Mouse (Mus musculus) T-helper 1 cell (primary cell): ENCODE results near the gene Wfdc15b.
"Not testable (repeated sequence)": the region's sequence is repeated elsewhere in the genome, so short reads cannot be mapped to it uniquely, and the experiment has no call there.

Experiments
- in situ Hi-C: fragments of 300-600 bp; cut with MboI, MseI; formaldehyde crosslinking; loops from one replicate; pipeline ENCODE4 v1.15.1; 2025; ENCODE audit warnings: high pct_unique_total_duplicates

The Wfdc15b gene

GRCm38 (mm10) chr2:164221522-164221921 lies at the start of gene Wfdc15b:
TSS of gene Wfdc15b (minus strand) at chr2:164221660.
- in situ Hi-C loops = no loop called here

- in situ Hi-C loops = loop anchor here (10.0 kb wide), 1 partner anchor 382 kb away; no protein-coding TSS in a partner anchor
Measured at GRCm38 (mm10) chr2:164256540-164256939, 35.1 kb upstream of the Wfdc15b start, which contains the start of gene Svs3b. TSS of gene Svs3b (minus strand) at chr2:164256640.

GRCm38 (mm10) chr2:164238366-164238765 lies 16.9 kb upstream of the Wfdc15b start, which contains the start of gene Svs2:
TSS of gene Svs2 (minus strand) at chr2:164238466.
- in situ Hi-C loops = no loop called here

GRCm38 (mm10) chr2:164232671-164233070 lies 11.2 kb upstream of the Wfdc15b start:
- in situ Hi-C loops = no loop called here

- in situ Hi-C loops = no loop called here
Measured at GRCm38 (mm10) chr2:164228361-164229070, 7.1 kb upstream of the Wfdc15b start.

GRCm38 (mm10) chr2:164219295-164219694 lies 2.2 kb downstream of the Wfdc15b start:
- in situ Hi-C loops = no loop called here

- in situ Hi-C loops = no loop called here
Measured at GRCm38 (mm10) chr2:164212711-164213110, 8.7 kb downstream of the Wfdc15b start.

GRCm38 (mm10) chr2:164210892-164211291 lies 10.6 kb downstream of the Wfdc15b start:
- in situ Hi-C loops = no loop called here

- in situ Hi-C loops = no loop called here
Measured at GRCm38 (mm10) chr2:164206676-164207075, 14.8 kb downstream of the Wfdc15b start.

GRCm38 (mm10) chr2:164206011-164206410 lies 15.4 kb downstream of the Wfdc15b start:
- in situ Hi-C loops = not testable (repeated sequence)

- in situ Hi-C loops = no loop called here
Measured at GRCm38 (mm10) chr2:164199626-164200327, 21.7 kb downstream of the Wfdc15b start, which contains the start of gene Wfdc15a. TSS of gene Wfdc15a (minus strand) at chr2:164200130.

GRCm38 (mm10) chr2:164196700-164196990 lies 24.8 kb downstream of the Wfdc15b start:
- in situ Hi-C loops = no loop called here

- in situ Hi-C loops = no loop called here
Measured at GRCm38 (mm10) chr2:164195971-164196699, 25.3 kb downstream of the Wfdc15b start.

GRCm38 (mm10) chr2:164194959-164195630 lies 26.4 kb downstream of the Wfdc15b start:
- in situ Hi-C loops = no loop called here

- in situ Hi-C loops = no loop called here
Measured at GRCm38 (mm10) chr2:164192279-164192678, 29.2 kb downstream of the Wfdc15b start.

GRCm38 (mm10) chr2:164190576-164190975 lies 30.9 kb downstream of the Wfdc15b start, which contains the start of gene Wfdc12:
TSS of gene Wfdc12 (minus strand) at chr2:164190608.
- in situ Hi-C loops = no loop called here

GRCm38 (mm10) chr2:164188722-164189121 lies 32.7 kb downstream of the Wfdc15b start:
- in situ Hi-C loops = no loop called here

- in situ Hi-C loops = no loop called here
Measured at GRCm38 (mm10) chr2:164184145-164184719, 37.2 kb downstream of the Wfdc15b start.

- in situ Hi-C loops = no loop called here
Measured at GRCm38 (mm10) chr2:164183340-164183739, 38.1 kb downstream of the Wfdc15b start.

- in situ Hi-C loops = no loop called here
Measured at GRCm38 (mm10) chr2:164182692-164183255, 38.7 kb downstream of the Wfdc15b start, which contains the start of gene Wfdc5. TSS of gene Wfdc5 (minus strand) at chr2:164182742.

GRCm38 (mm10) chr2:164180770-164181169 lies 40.7 kb downstream of the Wfdc15b start:
- in situ Hi-C loops = no loop called here
